Mouse (Mus musculus): ENCODE measurements around the gene Nxn.

GRCm38 (mm10) chr11:76224631-76225030 is 174.3 kb downstream of the Nxn start:
- TF ChIP-seq CTCF (IDR thresholded peaks at IDR 0.05; ENCODE audit: low read depth) (no peak), EP300 (IDR thresholded peaks at IDR 0.05; ENCODE audit: low read depth) (no peak)

All from liver, embryonic 14.5 days (tissue).